Mouse (Mus musculus) heart, adult 11 months (tissue): Measurements from ENCODE around the gene Noc4l.

Experiments
- DNase-seq: peaks from one replicate; pipeline ENCODE4 v3.0.0; 2022

The Noc4l gene

GRCm38 (mm10) chr5:110608941-110609340 is 44.3 kb downstream of the Noc4l start:
- DNase-seq: no peak

- DNase-seq: no peak
Measured at GRCm38 (mm10) chr5:110608336-110608735, 44.9 kb downstream of the Noc4l start.

GRCm38 (mm10) chr5:110607767-110608166 is 45.5 kb downstream of the Noc4l start:
- no peak for DNase-seq

GRCm38 (mm10) chr5:110605531-110606221 is 47.5 kb downstream of the Noc4l start:
- no peak for DNase-seq

- DNase-seq: no peak
Measured at GRCm38 (mm10) chr5:110604311-110604710, 48.9 kb downstream of the Noc4l start.

GRCm38 (mm10) chr5:110603016-110603685 is 50.1 kb downstream of the Noc4l start:
- no peak for DNase-seq
